Mouse (Mus musculus): Measurements from ENCODE around the gene Tmem211.

Gene Tmem211

GRCm38 (mm10) chr5:113226632-113227102 lies at the start of gene Tmem211:
TSS of gene Tmem211 (plus strand) at chr5:113226909.
- peak; percentile 80 for DNase-seq (ENCODE audit: low spot score)

GRCm38 (mm10) chr5:113179451-113179842 lies 47.3 kb upstream of the Tmem211 start:
- no peak for DNase-seq (ENCODE audit: low spot score)

DNA sequence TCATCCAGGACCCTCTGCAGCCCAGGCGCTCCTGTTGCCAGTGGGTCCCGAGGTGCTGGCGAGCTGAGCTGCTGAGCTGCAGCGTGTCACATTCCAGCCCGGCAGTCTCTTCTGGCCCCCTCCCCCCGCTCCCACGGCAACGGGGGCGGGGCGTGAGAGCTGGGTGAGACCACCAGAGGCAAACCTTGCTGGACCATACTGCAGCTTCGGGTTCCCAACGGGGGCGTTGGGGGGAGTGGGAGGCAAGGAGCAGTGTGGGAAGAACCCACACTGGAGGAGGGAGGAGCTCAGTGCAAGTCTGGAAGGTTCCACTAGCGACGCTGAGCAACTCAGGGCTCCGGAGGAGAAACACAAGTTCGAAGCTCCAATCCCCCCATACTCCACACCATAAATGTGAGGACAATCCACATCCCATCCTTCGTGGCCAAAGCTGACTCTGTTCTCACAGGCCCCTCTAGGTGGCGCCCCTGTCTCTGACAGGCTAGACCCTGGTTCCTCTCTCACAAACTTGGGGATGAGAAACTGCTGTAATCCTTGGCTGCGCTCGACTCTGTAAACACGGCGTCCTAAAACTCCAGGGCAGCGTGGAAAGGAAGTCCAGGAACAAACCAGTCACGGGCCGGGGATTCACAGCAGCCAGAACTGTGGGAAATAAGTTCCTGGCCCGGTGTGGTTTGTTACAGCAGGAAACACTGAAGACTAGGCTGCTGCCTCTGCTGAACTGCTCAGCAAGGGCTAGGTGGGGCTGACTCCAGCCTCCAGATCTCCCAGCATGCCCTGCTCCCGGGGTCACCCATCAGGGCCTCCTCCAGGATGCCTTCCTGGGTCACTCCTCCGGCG lies 46.6 kb upstream of the Tmem211 start:
- DNase-seq (ENCODE audit: low spot score), result peak; percentile 86

DNA sequence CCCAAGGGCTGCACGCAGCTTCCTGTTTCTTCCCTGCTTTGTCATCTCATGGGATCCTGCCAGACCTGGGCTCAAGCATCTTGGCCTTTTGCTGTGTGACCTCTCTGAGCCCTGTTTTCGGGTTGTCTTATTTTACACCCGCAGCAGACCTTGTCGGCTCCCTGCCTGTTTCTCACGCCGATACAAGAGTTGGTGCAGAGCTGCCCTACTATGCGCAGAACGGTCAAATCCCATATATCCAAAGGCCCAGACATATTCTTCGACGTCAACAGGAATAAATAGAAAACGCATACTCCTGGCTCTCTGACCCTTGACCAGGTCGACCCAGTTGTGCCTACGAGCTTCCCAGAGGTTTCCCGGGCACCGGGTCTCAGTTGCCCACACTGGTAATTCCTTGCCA lies 46.0 kb upstream of the Tmem211 start:
- DNase-seq (ENCODE audit: low spot score), result no peak

- DNase-seq (ENCODE audit: low spot score), result no peak
These were observed 45.3 kb upstream of the Tmem211 start for GRCm38 (mm10) chr5:113181441-113181840.

GRCm38 (mm10) chr5:113190558-113190957 lies 36.2 kb upstream of the Tmem211 start:
- DNase-seq (ENCODE audit: low spot score), result no peak

- DNase-seq (ENCODE audit: low spot score), result no peak
These were observed 34.8 kb upstream of the Tmem211 start for GRCm38 (mm10) chr5:113191901-113192300.

- no peak for DNase-seq (ENCODE audit: low spot score)
These were observed 32.9 kb upstream of the Tmem211 start for GRCm38 (mm10) chr5:113193762-113194161.

GRCm38 (mm10) chr5:113195451-113195850 lies 31.3 kb upstream of the Tmem211 start:
- DNase-seq (ENCODE audit: low spot score), result no peak

DNA sequence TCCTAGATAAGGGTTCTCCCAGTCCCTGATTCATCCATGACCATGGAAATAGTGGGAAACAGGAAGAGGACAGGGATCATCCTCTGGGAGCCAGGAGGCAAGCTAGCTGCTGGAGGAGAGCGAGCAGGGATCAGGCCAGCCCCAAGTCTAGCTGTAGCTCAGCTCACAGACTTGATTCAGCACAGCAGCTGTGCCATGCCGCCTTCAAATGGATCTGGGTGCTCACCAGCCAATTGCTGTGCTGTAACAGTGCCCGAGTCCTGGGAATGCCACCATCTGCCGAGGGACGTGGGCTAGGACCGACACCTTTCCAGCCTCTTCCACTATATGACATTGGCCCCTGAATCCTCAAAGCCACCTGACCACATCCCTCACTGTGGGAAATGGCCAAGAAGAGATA lies 30.8 kb upstream of the Tmem211 start:
- DNase-seq (ENCODE audit: low spot score), result no peak

GRCm38 (mm10) chr5:113196916-113197794 lies 29.6 kb upstream of the Tmem211 start:
- no peak for DNase-seq (ENCODE audit: low spot score)

- no peak for DNase-seq (ENCODE audit: low spot score)
These were observed 27.5 kb upstream of the Tmem211 start for GRCm38 (mm10) chr5:113199126-113199771.

DNA sequence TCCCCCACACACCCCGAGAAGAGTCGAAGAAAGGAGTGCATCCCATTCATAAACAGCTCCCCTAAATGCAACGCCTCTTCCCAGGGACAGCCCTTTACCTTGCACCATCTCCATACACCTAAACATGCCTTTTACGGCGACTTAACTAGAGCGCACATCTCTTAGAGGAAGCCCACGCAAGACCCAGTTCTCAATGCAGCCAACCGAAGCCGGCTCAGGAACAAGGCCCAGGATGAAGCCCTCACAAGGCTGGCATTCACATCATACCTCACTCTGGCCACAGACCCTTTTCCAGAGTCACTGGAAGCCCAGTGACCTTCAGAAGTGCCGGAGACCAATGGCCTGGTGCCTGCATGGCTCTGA lies 27.0 kb upstream of the Tmem211 start:
- DNase-seq (ENCODE audit: low spot score), result no peak

- DNase-seq (ENCODE audit: low spot score), result no peak
These were observed 22.5 kb upstream of the Tmem211 start for GRCm38 (mm10) chr5:113204193-113204592.

DNA sequence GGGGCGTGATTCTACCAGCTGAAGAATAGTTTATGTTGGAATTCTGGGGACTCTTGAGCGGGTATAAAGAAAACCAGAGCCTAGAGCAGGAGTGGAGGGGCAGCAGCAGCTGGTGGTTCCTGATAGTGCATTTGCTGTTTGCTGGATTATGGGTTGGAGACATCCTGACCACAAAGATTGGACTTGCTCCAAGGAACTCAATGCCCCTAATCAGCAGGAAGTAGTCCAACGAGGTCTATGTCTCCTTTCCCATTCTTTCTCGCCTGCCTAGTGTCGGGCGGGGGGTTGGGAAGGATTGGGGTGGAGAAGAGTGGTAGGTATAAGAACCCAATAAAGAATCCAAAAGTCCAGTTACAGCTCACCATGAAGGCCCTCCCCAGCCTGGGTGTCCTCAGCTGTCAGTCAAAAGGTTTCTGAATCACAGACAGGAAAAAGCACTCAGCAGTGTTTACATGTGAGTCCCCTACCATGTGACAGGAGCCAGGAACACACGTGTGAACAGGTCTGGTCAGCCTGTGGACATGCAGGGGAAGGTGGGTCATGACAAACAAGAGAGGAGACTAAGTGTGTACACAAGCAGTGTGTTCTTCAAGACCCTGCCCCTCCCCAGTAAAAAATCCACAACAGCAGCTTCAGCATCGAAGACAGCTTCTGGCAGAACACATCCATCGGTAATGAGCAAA lies 19.9 kb upstream of the Tmem211 start:
- no peak for DNase-seq (ENCODE audit: low spot score)

DNA sequence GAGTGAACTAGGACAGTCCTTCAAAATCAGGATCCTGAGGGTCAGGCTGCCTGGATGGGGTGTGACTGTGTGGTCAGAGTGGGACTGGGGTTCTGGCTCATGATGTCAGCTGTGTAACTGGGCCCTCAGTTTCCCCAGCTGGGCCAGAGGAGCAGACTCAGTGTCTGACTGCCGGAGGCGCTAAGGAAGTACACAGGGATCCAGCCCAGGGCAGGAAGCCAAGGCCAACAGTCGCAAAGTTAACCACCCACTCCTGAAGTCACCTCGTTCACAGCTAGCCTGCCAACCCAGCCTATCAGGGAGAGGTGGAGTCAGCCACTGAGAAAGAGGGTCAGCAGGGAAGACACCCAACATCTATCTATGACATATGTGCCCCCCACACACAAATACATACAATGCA lies 18.7 kb upstream of the Tmem211 start:
- DNase-seq (ENCODE audit: low spot score), result no peak

- DNase-seq (ENCODE audit: low spot score), result peak; percentile 41
These were observed 17.9 kb upstream of the Tmem211 start for GRCm38 (mm10) chr5:113208622-113209400.

GRCm38 (mm10) chr5:113209401-113209750 lies 17.3 kb upstream of the Tmem211 start:
- no peak for DNase-seq (ENCODE audit: low spot score)

GRCm38 (mm10) chr5:113209898-113210297 lies 16.8 kb upstream of the Tmem211 start:
- no peak for DNase-seq (ENCODE audit: low spot score)

DNA sequence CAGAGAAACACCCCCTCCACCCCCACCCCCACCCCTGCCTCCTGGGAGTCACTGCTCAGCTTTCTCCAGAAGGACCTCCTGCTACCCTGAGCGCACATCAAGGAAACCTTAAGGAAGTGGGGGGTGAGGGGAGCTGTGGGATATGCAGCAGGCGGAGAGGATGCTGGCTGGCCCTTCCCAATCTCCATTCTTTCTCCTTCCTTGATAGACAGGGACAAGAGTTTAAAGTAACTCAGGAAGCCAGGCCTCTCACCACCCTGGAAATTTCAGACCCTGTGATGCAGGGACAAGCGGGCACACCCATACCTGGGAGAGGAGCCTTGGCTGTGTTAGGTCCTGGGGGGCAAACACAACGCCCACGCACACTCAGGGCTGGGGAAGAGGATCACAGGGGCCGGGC lies 16.4 kb upstream of the Tmem211 start:
- DNase-seq (ENCODE audit: low spot score), result no peak

DNA sequence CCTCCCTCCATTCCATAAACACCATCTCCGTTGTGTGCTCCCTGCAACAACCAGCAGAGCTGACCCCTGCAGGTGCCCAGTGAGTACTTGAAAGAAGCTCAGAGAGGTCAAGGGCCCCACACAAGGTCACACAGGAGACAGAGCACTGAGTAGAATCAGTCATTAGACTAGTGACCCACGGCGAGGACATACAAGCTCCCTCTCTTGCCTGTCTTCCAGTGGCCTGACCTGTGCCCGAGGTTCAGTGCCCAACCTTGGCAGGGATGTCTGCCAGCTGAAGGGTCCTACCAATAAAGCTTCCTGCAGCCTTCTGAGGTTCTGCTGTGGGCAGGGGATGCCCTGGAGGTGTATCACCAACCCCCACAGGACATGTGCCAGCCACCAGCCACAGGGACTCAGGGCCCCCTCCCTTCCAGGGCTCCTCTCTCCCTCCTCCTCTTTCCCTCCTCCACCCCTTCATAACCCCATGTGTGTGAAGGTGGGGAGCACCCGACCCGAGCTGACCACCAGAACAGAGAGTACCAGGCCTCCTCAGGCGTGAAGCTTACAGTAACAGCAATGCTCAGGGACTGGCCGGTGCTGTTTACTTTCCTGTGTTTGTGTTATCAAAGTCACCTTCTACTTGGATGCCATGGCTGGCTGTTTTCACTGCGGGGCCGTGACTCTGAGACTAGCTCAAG lies 14.4 kb upstream of the Tmem211 start:
- no peak for DNase-seq (ENCODE audit: low spot score)

Data from urinary bladder, postnatal 25 days (tissue).